Mouse (Mus musculus) liver, embryonic 14.5 days (tissue): ENCODE results near the gene Pkd1.

ENCODE experiments used
- CTCF ChIP-seq: IDR thresholded peaks from 2 replicates; pipeline ENCODE4 v1.5.1; 2016; ENCODE audit warnings: antibody characterized with exemption, low read depth, control low read depth
- EP300 ChIP-seq: IDR thresholded peaks from 2 replicates; pipeline ENCODE4 v1.6.1; 2016; ENCODE audit warnings: antibody characterized with exemption, low read depth

DNA sequence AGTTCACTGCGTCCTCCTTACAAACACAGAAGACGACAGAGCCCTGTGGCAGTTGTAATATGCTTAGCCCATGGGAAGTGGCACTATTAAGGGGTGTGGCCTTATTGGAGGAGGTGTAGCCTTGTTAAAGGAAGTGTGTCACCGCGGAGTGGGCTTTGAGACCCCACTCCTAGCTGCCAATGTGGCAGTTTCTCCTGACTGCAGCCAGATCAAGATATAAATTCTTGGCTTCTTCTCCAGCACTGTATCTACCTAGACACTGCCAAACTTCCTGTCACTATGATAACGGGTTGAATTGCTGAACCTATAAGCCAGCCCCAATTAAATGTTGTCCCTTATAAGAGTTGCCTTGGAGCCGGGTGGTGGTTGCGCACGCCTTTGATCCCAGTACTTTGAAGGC lies 75.8 kb downstream of the Pkd1 start:
- TF ChIP-seq CTCF, result no peak
- TF ChIP-seq EP300, result no peak
